Mouse (Mus musculus) frontal cortex, postnatal 36 days (tissue): ENCODE results near the gene Trabd2b.

Experiments used
- DNase-seq, 2 experiments: peaks; one replicate each; pipeline ENCODE4 v3.0.0; 2022; ENCODE audit warnings: low spot score in 2 of 2

The Trabd2b gene

GRCm38 (mm10) chr4:114448393-114449052 is 42.0 kb downstream of the Trabd2b start:
- peak; percentile 49 to 51 for DNase-seq

GRCm38 (mm10) chr4:114453101-114453500 is 46.6 kb downstream of the Trabd2b start:
- no peak for DNase-seq

- no peak for DNase-seq
Measured at GRCm38 (mm10) chr4:114454016-114454415, 47.5 kb downstream of the Trabd2b start.

GRCm38 (mm10) chr4:114454495-114455186 is 48.1 kb downstream of the Trabd2b start:
- no peak for DNase-seq

- DNase-seq, result no peak
Measured at GRCm38 (mm10) chr4:114457111-114457510, 50.6 kb downstream of the Trabd2b start.

- no peak for DNase-seq
Measured at GRCm38 (mm10) chr4:114459591-114459990, 53.1 kb downstream of the Trabd2b start.

- DNase-seq, result peak; percentile 67 to 70
Measured at GRCm38 (mm10) chr4:114460401-114460800, 53.9 kb downstream of the Trabd2b start.

- peak in 1 of 2 experiments; percentile 72 for DNase-seq
Measured at GRCm38 (mm10) chr4:114461093-114461492, 54.6 kb downstream of the Trabd2b start.

- no peak for DNase-seq
Measured at GRCm38 (mm10) chr4:114465641-114466040, 59.1 kb downstream of the Trabd2b start.

- DNase-seq, result no peak
Measured at GRCm38 (mm10) chr4:114467371-114468094, 61.0 kb downstream of the Trabd2b start.

GRCm38 (mm10) chr4:114468095-114468429 is 61.5 kb downstream of the Trabd2b start:
- DNase-seq, result no peak

- no peak for DNase-seq
Measured at GRCm38 (mm10) chr4:114469881-114470280, 63.4 kb downstream of the Trabd2b start.

- DNase-seq, result no peak
Measured at GRCm38 (mm10) chr4:114472143-114472542, 65.6 kb downstream of the Trabd2b start.

- DNase-seq, result no peak
Measured at GRCm38 (mm10) chr4:114476316-114476715, 69.8 kb downstream of the Trabd2b start.

- no peak for DNase-seq
Measured at GRCm38 (mm10) chr4:114477082-114477771, 70.7 kb downstream of the Trabd2b start.

- no peak for DNase-seq
Measured at GRCm38 (mm10) chr4:114481518-114481917, 75.0 kb downstream of the Trabd2b start.

- DNase-seq, result no peak
Measured at GRCm38 (mm10) chr4:114484173-114484572, 77.6 kb downstream of the Trabd2b start.

- no peak for DNase-seq
Measured at GRCm38 (mm10) chr4:114485996-114486395, 79.5 kb downstream of the Trabd2b start.

- no peak for DNase-seq
Measured at GRCm38 (mm10) chr4:114486885-114487531, 80.5 kb downstream of the Trabd2b start.

GRCm38 (mm10) chr4:114487701-114488100 is 81.2 kb downstream of the Trabd2b start:
- DNase-seq, result no peak

GRCm38 (mm10) chr4:114492157-114492556 is 85.6 kb downstream of the Trabd2b start:
- no peak for DNase-seq

- DNase-seq, result no peak
Measured at GRCm38 (mm10) chr4:114494035-114494434, 87.5 kb downstream of the Trabd2b start.
